Mouse (Mus musculus): ENCODE results near the gene Tmem104. TPM values are rescaled to one million over a fixed set of nuclear protein-coding genes. Genes with fewer than 3 reads are reported as not detected.

The Tmem104 gene
- polyA plus RNA-seq, 1 experiment, result 11.6 TPM

DNA sequence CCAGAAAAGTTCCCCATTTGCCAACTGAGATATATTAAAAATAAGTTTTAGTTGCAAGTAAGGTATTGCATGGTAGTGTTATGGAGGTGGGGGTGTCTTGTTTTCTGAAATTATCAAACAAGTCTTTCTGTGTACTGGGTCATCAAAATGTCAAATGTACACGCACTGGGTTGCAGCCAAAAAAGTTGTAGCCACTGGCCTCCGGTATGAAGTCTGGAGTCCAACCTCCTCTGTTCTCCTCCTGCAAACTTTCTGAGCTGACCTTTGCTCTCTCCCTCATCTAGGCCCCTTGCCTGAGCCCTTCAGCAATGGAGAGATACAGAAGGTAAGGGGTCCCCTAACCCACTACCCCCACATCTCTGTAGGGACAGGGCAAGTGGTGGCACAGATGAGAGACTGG lies 8.5 kb upstream of the Tmem104 start:
- Histone ChIP-seq H3K4me1 (ENCODE audit: control insufficient read depth, insufficient read depth, low read length) (no peaks in the 10 kb centered on the region), H3K27ac (ENCODE audit: insufficient read depth, low read length) (no peak overlapping the region)
- TF ChIP-seq POLR2A (IDR thresholded peaks at IDR 0.05; ENCODE audit: low read depth, low read length) (no peak), CTCF (IDR thresholded peaks at IDR 0.05; ENCODE audit: borderline replicate concordance, insufficient read depth, low read length) (no peak)

DNA sequence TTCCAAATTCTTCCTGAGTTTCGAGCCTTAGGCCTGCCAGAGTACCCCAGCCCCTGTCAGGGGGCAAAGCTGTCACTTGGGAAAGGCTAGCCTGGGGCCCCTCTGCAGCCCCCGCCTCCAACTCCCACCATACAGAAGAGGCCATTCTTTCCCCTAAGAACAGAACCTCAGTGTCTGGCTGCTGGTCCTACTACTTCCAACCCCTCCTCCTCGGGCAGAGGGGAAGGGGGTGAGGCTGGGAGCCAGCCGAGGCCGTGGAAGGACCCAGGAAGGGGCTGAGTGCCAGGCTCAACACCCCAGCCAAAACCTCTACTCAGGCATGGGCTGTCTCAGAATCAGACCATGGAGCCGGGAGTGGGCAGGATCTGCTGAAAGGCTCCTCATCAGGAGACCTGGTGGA lies 8.1 kb upstream of the Tmem104 start:
- TF ChIP-seq POLR2A (IDR thresholded peaks at IDR 0.05; ENCODE audit: low read depth, low read length) (no peak), CTCF (IDR thresholded peaks at IDR 0.05; ENCODE audit: borderline replicate concordance, insufficient read depth, low read length) (no peak)
- Histone ChIP-seq H3K27ac (ENCODE audit: insufficient read depth, low read length) (no peak overlapping the region), H3K4me3 (ENCODE audit: insufficient read depth, low read length) (no peak overlapping the region), H3K4me1 (ENCODE audit: control insufficient read depth, insufficient read depth, low read length) (no peaks in the 10 kb centered on the region)

More for the DNA sequence above, 8.5 kb upstream of the Tmem104 start:
- no peak overlapping the region for H3K4me3 ChIP-seq (ENCODE audit: insufficient read depth, low read length)

DNA sequence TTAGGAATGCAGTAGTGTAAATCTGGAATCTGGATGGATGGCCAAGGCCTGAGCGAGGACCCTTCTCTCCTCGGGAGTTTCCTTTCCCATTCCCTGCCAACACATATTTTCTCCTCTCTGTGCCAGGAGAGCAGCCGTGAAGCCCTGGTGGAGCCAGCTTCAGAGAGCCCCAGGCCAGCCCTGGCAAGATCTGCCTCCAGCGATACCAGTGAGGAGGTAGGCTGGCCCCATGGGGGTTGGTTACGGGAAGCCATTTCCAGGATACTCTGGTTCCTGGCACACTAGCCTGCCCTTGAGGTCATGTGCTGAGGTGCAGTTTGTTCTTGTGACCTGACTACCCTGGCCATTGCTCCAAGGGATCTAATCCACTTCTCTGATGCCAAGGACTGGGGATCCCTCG lies 7.4 kb upstream of the Tmem104 start:
- TF ChIP-seq POLR2A (IDR thresholded peaks at IDR 0.05; ENCODE audit: low read depth, low read length), result no peak
- TF ChIP-seq CTCF (IDR thresholded peaks at IDR 0.05; ENCODE audit: borderline replicate concordance, insufficient read depth, low read length), result no peak
- no peak overlapping the region for H3K27ac ChIP-seq (ENCODE audit: insufficient read depth, low read length)
- no peaks in the 10 kb centered on the region for H3K4me1 ChIP-seq (ENCODE audit: control insufficient read depth, insufficient read depth, low read length)
- no peak overlapping the region for H3K4me3 ChIP-seq (ENCODE audit: insufficient read depth, low read length)

DNA sequence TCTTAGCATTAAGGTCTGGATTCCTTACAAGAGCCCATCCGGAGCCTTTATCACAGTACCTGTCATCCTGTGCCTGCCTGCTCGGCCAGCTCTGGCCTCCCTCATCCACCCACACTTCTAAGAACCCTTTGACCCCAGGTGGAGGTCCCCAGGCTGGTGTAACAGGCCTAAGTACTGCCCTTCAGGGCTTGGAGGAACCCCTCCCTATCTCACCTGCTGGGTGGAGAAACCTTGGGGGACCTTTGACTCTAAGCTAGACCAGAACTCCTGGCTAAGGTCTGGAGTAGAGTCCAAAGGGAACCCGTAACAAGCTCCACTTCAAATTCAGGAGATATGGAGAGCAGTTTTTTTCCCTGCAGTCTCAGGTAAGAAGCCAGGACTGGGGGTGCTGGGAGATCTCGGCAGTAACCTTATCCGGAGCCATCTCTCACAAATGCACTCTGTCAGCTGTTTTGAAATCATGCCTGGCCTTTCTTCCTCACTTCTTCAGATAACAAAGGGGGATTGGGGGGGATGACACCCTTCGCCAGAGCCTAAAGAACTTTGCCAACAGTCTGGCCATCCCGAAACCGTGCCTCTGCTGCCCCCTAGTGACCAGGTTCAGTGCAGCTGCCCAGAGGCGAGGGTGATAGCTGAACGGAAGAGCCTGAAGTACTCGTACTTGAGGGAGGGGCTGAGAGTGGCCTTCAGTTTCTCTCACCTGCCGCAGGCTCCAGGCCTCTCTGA lies 5.2 kb upstream of the Tmem104 start:
- no peak overlapping the region for H3K4me3 ChIP-seq (ENCODE audit: insufficient read depth, low read length)
- 0 out of 2 replicates have a peak, but pooled peaks cover 3% of the 10 kb centered on the region for H3K4me1 ChIP-seq (ENCODE audit: control insufficient read depth, insufficient read depth, low read length)
- no peak for TF ChIP-seq POLR2A (IDR thresholded peaks at IDR 0.05; ENCODE audit: low read depth, low read length)
- peak; percentile 98 for TF ChIP-seq CTCF (IDR thresholded peaks at IDR 0.05; ENCODE audit: borderline replicate concordance, insufficient read depth, low read length)
- no peak overlapping the region for H3K27ac ChIP-seq (ENCODE audit: insufficient read depth, low read length)

DNA sequence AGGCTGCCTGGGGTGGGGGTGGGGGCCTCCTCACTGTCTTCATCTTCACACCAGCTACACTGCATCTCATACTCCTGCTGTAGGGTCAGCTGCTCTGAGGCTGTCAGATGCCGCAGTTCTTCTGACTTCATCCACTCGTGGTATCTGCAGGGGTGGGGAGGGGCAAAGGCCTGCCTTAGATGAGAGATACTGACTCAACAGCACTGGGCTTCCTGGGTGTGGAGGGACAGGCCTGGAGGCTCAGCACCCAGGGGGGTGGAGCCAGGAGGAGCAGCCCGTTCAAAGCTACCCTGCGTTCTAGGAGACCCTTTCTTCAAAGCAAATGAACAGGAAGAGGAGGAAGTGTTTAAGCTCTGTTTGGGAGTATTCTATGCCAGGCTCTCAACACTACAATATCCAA lies 2.3 kb upstream of the Tmem104 start:
- Histone ChIP-seq H3K4me1 (ENCODE audit: control insufficient read depth, insufficient read depth, low read length) (0 out of 2 replicates have a peak, but pooled peaks cover 3% of the 10 kb centered on the region), H3K4me3 (ENCODE audit: insufficient read depth, low read length) (no peak overlapping the region), H3K27ac (ENCODE audit: insufficient read depth, low read length) (no peak overlapping the region)
- TF ChIP-seq POLR2A (IDR thresholded peaks at IDR 0.05; ENCODE audit: low read depth, low read length), result no peak
- no peak for TF ChIP-seq CTCF (IDR thresholded peaks at IDR 0.05; ENCODE audit: borderline replicate concordance, insufficient read depth, low read length)

DNA sequence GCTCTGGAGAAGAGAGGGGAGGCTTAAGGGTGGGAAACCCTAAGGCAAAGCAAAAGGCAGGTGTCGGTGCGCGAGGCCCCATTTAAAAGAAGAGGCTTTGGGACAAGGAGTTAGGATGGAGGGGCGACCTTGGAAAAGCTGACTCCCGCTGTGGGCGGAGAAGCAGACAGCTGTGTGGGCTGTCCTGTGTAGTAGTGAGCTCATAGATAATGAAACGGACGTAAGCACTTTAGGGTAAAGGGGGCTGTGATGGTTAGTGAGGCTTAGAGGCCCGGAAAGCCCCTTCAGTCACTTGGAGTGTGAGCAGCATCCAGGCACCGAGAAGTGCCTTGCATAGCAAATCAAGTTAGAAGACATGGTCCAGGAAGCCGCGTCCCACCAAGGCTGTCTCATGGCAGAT lies 406 bp downstream of the Tmem104 start, which contains the start of gene Nat9:
Gene Nat9, minus strand, starts transcription at position 167 of the 400 bp plus-strand sequence.
- H3K4me3 ChIP-seq (ENCODE audit: insufficient read depth, low read length), result peak within 1 kb of the TSS; percentile 66
- peak within 1 kb of the TSS; percentile 73 for H3K27ac ChIP-seq (ENCODE audit: insufficient read depth, low read length)
- H3K4me1 ChIP-seq (ENCODE audit: control insufficient read depth, insufficient read depth, low read length), result 0 out of 2 replicates have a peak, but pooled peaks cover 3% of the 10 kb centered on the region
- TF ChIP-seq POLR2A (IDR thresholded peaks at IDR 0.05; ENCODE audit: low read depth, low read length), result no peak
- no peak for TF ChIP-seq CTCF (IDR thresholded peaks at IDR 0.05; ENCODE audit: borderline replicate concordance, insufficient read depth, low read length)

DNA sequence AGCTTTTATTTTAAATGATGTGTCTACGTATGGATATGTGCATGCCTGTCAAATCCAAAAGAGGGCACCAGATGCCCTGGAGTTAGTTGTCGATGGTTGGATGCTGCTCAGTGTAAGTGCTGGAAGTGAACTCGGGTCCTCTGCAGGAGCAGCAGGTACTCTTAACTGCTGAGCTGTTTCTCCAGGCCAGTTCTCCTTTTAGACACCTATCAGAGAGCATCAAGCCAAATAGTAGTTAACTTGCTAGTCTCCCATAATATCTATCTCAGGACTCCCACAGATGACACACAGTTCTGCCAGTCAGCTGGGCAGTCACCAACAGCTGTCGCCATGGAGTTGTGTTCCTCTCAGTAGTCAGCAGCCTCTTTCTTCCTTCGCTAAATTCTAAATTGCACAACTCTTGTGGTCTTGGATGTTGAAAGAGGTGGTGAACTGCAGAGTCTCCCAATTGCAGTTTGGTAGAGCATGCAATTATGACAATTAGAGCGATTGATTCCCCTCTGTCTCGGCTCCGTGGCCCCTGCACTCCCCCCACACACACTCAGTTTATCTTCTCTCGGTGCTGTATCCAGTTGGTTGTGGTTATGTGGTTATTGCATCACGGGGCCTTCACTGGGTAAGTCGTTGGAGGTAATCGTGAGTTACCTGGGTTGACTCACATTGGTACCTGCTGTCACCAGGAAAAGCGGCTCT lies 1.4 kb downstream of the Tmem104 start:
- Histone ChIP-seq H3K4me1 (ENCODE audit: control insufficient read depth, insufficient read depth, low read length) (0 out of 2 replicates have a peak, but pooled peaks cover 3% of the 10 kb centered on the region), H3K4me3 (ENCODE audit: insufficient read depth, low read length) (no peak overlapping the region), H3K27ac (ENCODE audit: insufficient read depth, low read length) (no peak overlapping the region)
- TF ChIP-seq CTCF (IDR thresholded peaks at IDR 0.05; ENCODE audit: borderline replicate concordance, insufficient read depth, low read length), result no peak
- TF ChIP-seq POLR2A (IDR thresholded peaks at IDR 0.05; ENCODE audit: low read depth, low read length), result no peak

DNA sequence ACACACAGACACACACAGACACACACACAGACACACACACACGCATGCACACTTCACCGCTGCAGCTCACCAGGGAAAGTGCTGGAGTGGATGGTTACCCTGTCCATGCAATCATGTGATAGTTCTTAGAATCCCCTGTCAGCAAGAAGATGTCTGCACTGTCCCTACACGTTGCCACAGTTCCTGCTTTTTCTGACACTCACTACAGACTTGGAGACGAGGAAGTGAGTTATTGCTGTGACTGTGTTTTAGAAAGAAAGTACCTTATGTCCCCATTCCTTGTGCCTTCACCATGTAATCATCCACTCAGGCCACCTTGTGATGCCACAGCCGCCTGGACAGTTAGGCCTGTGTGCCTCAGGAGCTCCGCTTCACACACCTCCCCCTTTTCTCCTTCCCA lies 2.0 kb downstream of the Tmem104 start:
- Histone ChIP-seq H3K4me3 (ENCODE audit: insufficient read depth, low read length) (no peak overlapping the region), H3K27ac (ENCODE audit: insufficient read depth, low read length) (no peak overlapping the region), H3K4me1 (ENCODE audit: control insufficient read depth, insufficient read depth, low read length) (0 out of 2 replicates have a peak, but pooled peaks cover 3% of the 10 kb centered on the region)
- TF ChIP-seq POLR2A (IDR thresholded peaks at IDR 0.05; ENCODE audit: low read depth, low read length) (no peak), CTCF (IDR thresholded peaks at IDR 0.05; ENCODE audit: borderline replicate concordance, insufficient read depth, low read length) (no peak)

DNA sequence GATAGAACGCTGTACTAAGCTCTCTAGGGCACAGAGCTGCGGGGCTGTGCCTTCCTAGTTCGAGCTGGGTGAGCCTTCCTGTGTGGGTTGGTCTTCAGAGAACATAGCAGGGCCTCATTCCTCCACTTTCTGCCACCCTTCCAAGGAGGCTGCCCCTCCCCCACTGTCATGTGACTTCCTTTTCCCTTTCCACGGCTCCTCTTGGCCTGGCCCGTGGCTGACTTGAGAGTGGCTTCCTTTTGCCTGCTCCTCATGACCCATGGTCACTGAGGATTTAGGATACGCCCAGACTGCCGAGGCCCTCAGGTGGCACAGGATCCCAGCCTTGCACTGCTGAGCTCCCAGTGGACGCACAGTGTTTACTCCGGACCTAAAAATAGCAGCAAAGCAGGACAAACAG lies 4.9 kb downstream of the Tmem104 start:
- Histone ChIP-seq H3K27ac (ENCODE audit: insufficient read depth, low read length) (no peak overlapping the region), H3K4me3 (ENCODE audit: insufficient read depth, low read length) (no peak overlapping the region), H3K4me1 (ENCODE audit: control insufficient read depth, insufficient read depth, low read length) (no peaks in the 10 kb centered on the region)
- TF ChIP-seq CTCF (IDR thresholded peaks at IDR 0.05; ENCODE audit: borderline replicate concordance, insufficient read depth, low read length) (no peak), POLR2A (IDR thresholded peaks at IDR 0.05; ENCODE audit: low read depth, low read length) (no peak)

DNA sequence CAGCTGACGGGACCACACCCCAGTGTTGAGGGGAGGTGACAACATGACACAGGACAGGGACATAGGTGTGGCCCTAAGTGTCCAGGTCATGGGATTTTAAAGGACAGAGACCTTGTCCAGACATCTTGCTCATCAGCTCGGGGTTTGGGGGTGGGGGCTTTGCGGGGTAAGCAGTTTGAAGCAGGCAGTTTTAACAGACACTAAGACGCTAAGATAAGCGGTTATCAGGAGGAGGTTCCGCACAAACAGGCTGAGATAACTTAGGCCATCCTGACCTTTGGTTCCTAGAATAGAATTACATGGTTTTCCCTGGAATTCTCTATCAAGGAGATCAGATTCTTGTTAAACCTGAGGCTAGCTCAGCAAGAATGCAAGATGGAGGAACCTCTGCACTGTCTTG lies 7.4 kb downstream of the Tmem104 start:
- Histone ChIP-seq H3K4me1 (ENCODE audit: control insufficient read depth, insufficient read depth, low read length) (no peaks in the 10 kb centered on the region), H3K4me3 (ENCODE audit: insufficient read depth, low read length) (no peak overlapping the region), H3K27ac (ENCODE audit: insufficient read depth, low read length) (no peak overlapping the region)
- TF ChIP-seq CTCF (IDR thresholded peaks at IDR 0.05; ENCODE audit: borderline replicate concordance, insufficient read depth, low read length) (no peak), POLR2A (IDR thresholded peaks at IDR 0.05; ENCODE audit: low read depth, low read length) (no peak)

All from embryonic fibroblast, embryonic 13.5 days (primary cell).